10 mouse cellular contexts compared by ENCODE assay signal in genomic region chr3:102763713-102764400, GRCm38 (mm10). TPM values are rescaled to one million over a fixed set of nuclear protein-coding genes. Genes with fewer than 3 reads are reported as not detected.
DNase-seq lines count a peak whose midpoint lies in the region; ATAC-seq and TF ChIP-seq lines count a peak whose summit lies in the region.
"Had no signal": no experiment of that assay in that cellular context is flagged by ENCODE, and none has a peak within 500 bp of the region (broad histone marks: within the 10 kb centered on the region; RNA-seq: fewer than 3 reads in every experiment).

No protein-coding gene starts in this region.

- H3K27ac ChIP-seq in liver, postnatal 0 days (ENCODE audit: low read depth), result no peak overlapping the region

- ATAC-seq in liver, postnatal 0 days, result no peak

- H3K4me3 ChIP-seq in liver, postnatal 0 days (ENCODE audit: low read depth, low read length), result no peak overlapping the region

- no peak overlapping the region for H3K4me2 ChIP-seq in liver, postnatal 0 days (ENCODE audit: low read depth, low read length)

- intact Hi-C loops in left cerebral cortex, postnatal 14 days (cut with DNase I), result no loop called here
- intact Hi-C loops in left cerebral cortex, postnatal 36 days (cut with DNase I), result no loop called here

- no peaks in the 10 kb centered on the region for H3K4me1 ChIP-seq in liver, postnatal 0 days (ENCODE audit: insufficient read depth)

- H3K9ac ChIP-seq in liver, postnatal 0 days (replicated peaks), result no peak overlapping the region

- no peaks in the 10 kb centered on the region for H3K36me3 ChIP-seq in liver, postnatal 0 days (replicated peaks; ENCODE audit: insufficient read depth, low read length)

- H3K9me3 ChIP-seq in liver, postnatal 0 days (ENCODE audit: low read length), result no peaks in the 10 kb centered on the region

- TF ChIP-seq EP300 in liver, postnatal 0 days (IDR thresholded peaks at IDR 0.05; ENCODE audit: low read depth), result no peak

- H3K27me3 ChIP-seq in liver, postnatal 0 days (ENCODE audit: insufficient read depth, low read length), result no peaks in the 10 kb centered on the region

- no peak for TF ChIP-seq CTCF in liver, postnatal 0 days (IDR thresholded peaks at IDR 0.05; ENCODE audit: low read depth)

- DNase-seq in left cerebral cortex, postnatal 14 days (ENCODE audit: low spot score in 2 of 2), result peak; percentile 22 to 23
- DNase-seq in left cerebral cortex, postnatal 36 days (ENCODE audit: low spot score in 2 of 2), result no peak
- DNase-seq in cerebellum, adult 9-10 months, result peak; percentile 78
- DNase-seq in heart, adult 8-10 months (ENCODE audit: low spot score), result peak; percentile 21
- DNase-seq in layer of hippocampus, adult 9-11 months, result peak; percentile 64
- no peak for DNase-seq in liver, postnatal 0 days
- DNase-seq in retina, embryonic 14.5 days (ENCODE audit: low spot score), result no peak
- no peak for DNase-seq in adrenal gland, adult 8-10 months

- WGBS in liver, postnatal 0 days (ENCODE audit: insufficient replicate concordance), result 47% methylated on average over 10 of the region's 10 CpGs

RNA-seq across cellular contexts. Expression of gene Tshb, which starts 18.7 kb away (rescaled TPM):
- not detected for total RNA-seq in left cerebral cortex, postnatal 14 days (2021)
- total RNA-seq in left cerebral cortex, postnatal 36 days (2021), result not detected
- total RNA-seq in heart, adult 8-10 months (2022), result not detected
- polyA plus RNA-seq in liver, postnatal 0 days (2015; fragmentation: Nextera tagmentation; extraction: Ambion mirVana), result 0.04 TPM in 1 of 2 replicates, not detected in the other
- not detected for total RNA-seq in adrenal gland, adult 8-10 months (2022)
- total RNA-seq: layer of hippocampus, postnatal 14 days had no signal
- polyA plus RNA-seq: cortical plate, adult 2 months had no signal

RNA-seq across cellular contexts. Expression of gene Tspan2, which starts 29.5 kb away (rescaled TPM):
- 10 to 100 TPM; 58.0 to 82.8 TPM for total RNA-seq in left cerebral cortex, postnatal 14 days (2021)
- total RNA-seq in left cerebral cortex, postnatal 36 days (2021), result 100 to 1,000 TPM in 1 of 2 experiments, 10 to 100 TPM in 1; 72.9 to 121 TPM
- 10 to 100 TPM in 2 of 4 experiments, 1 to 10 TPM in 2; 5.3 to 10.6 (median 10.3) TPM for total RNA-seq in heart, adult 8-10 months (2022)
- 1.9 and 2.1 TPM in 2 replicates for polyA plus RNA-seq in liver, postnatal 0 days (2015; fragmentation: Nextera tagmentation; extraction: Ambion mirVana)
- 1 to 10 TPM; 4.8 to 10.0 (median 7.3) TPM for total RNA-seq in adrenal gland, adult 8-10 months (2022)

Comparison
In these comparisons a context has a peak if more than half of its experiments do, and no peak if none do; other contexts are left out.
1. DNase-seq: peak in left cerebral cortex, postnatal 14 days (2 of 2), cerebellum, adult 9-10 months (single experiment), heart, adult 8-10 months (single experiment) and layer of hippocampus, adult 9-11 months (single experiment); none in left cerebral cortex, postnatal 36 days (0 of 2), liver, postnatal 0 days (single experiment), retina, embryonic 14.5 days (single experiment) and adrenal gland, adult 8-10 months (single experiment).
2. RNA of gene Tspan2, which starts 29.5 kb away (total RNA-seq): 72.9 to 121 TPM in left cerebral cortex, postnatal 36 days and 58.0 to 82.8 TPM in left cerebral cortex, postnatal 14 days; 5.3 to 10.6 TPM in heart, adult 8-10 months and 4.8 to 10.0 TPM in adrenal gland, adult 8-10 months; every median in the first group is over 4 times any median in the second.